Mouse (Mus musculus) thymus, adult 2 months (tissue): ENCODE measurements around the gene Ntn1. TPM values are rescaled to one million over a fixed set of nuclear protein-coding genes. Genes with fewer than 3 reads are reported as not detected.

Experiments
- DNase-seq: peaks from one replicate; pipeline ENCODE4 v3.0.0; 2021
- H3K27ac ChIP-seq: fragments of 200-500 bp; 2 replicates; pipeline ENCODE4 v1.5.1; 2012; ENCODE audit warnings: low read length, control low read depth; ENCODE audit not compliant: control insufficient read depth, insufficient read depth
- H3K27me3 ChIP-seq: fragments of 200-500 bp; 2 replicates; pipeline ENCODE4 v1.6.1; 2012; ENCODE audit warnings: mild to moderate bottlenecking, low read length, moderate library complexity, mixed read lengths; ENCODE audit not compliant: control insufficient read depth, insufficient read depth
- H3K36me3 ChIP-seq: fragments of 200-500 bp; 2 replicates; pipeline ENCODE4 v1.6.1; 2012; ENCODE audit warnings: mild to moderate bottlenecking, low read length, moderate library complexity; ENCODE audit not compliant: control insufficient read depth, insufficient read depth
- H3K4me1 ChIP-seq: fragments of 200-500 bp; replicated peaks from 2 replicates; pipeline ENCODE4 v1.6.1; 2012; ENCODE audit warnings: low read length; ENCODE audit not compliant: control insufficient read depth, insufficient read depth
- H3K4me3 ChIP-seq: fragments of 200-500 bp; 2 replicates; pipeline ENCODE4 v1.5.1; 2012; ENCODE audit warnings: mild to moderate bottlenecking, low read length, control low read depth, moderate library complexity; ENCODE audit not compliant: control insufficient read depth, insufficient read depth
- CTCF ChIP-seq: fragments of 200-500 bp; IDR thresholded peaks from 2 replicates; pipeline ENCODE4 v1.5.1; 2012; ENCODE audit warnings: mild to moderate bottlenecking, control low read depth, low read length, moderate library complexity, borderline replicate concordance; ENCODE audit not compliant: control insufficient read depth, poor library complexity, insufficient read depth; ENCODE audit errors: extremely low read depth
- POLR2A ChIP-seq: fragments of 200-500 bp; IDR thresholded peaks from 2 replicates; pipeline ENCODE4 v1.6.1; 2012; ENCODE audit warnings: mild to moderate bottlenecking, low read length, control low read depth, moderate library complexity; ENCODE audit not compliant: control insufficient read depth, poor library complexity, insufficient read depth; ENCODE audit errors: extremely low read depth
- WGBS: fragments of 180-500 bp; shearing (Covaris S2); methylation state at CpG from one replicate; pipeline ENCODE4 v1.1.7; 2018; 5-methylcytosine and 5-hydroxymethylcytosine counted together
- polyA plus RNA-seq: library from polyadenylated mRNA; depleted of rRNA; stranded (reverse); fragments of >200 nt; gene quantifications from 2 replicates; pipeline ENCODE4 v1.2.3, GENCODE M21; 2012

Gene Ntn1
- polyA plus RNA-seq, 1 experiment: 16.6 TPM

GRCm38 (mm10) chr11:68211924-68212578 is 188.6 kb downstream of the Ntn1 start:
- H3K36me3 ChIP-seq: no peaks in the 10 kb centered on the region
- peaks cover 88% of the 10 kb centered on the region for H3K4me1 ChIP-seq
- no peaks in the 10 kb centered on the region for H3K27me3 ChIP-seq
- WGBS: 80% methylated on average over 8 of the region's 8 CpGs
- H3K4me3 ChIP-seq: no peak overlapping the region
- peak; percentile 81 for DNase-seq
- peak overlapping the region; percentile 23; the same call in 1 of the 2 replicates for H3K27ac ChIP-seq
- no peak for TF ChIP-seq POLR2A
- TF ChIP-seq CTCF: no peak

DNA sequence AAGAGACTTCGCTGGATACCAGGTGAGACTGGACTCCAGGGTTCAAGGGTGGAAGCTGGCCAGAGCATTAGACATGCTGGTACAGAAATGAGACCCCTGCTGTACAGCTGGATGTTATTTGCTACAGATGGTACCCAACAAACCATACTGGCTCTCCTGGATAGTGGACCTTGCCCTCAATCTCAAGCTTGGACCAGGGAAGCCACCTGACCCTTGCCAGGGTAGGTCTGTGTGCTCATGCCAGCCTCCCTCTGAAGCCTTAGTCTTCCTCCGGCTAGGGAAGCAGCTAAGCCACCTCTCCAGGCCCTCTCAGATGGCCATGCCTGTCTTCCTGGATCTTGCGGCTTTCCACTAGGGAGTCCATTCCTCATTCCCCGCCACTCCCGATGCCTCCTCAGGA is 189.9 kb downstream of the Ntn1 start:
- Histone ChIP-seq H3K4me3 (no peak overlapping the region), H3K27me3 (no peaks in the 10 kb centered on the region), H3K4me1 (peaks cover 85% of the 10 kb centered on the region), H3K36me3 (no peaks in the 10 kb centered on the region), H3K27ac (no peak overlapping the region)
- no peak for DNase-seq
- 94% methylated on average over 5 of the region's 5 CpGs for WGBS
- TF ChIP-seq CTCF: no peak
- TF ChIP-seq POLR2A: no peak

GRCm38 (mm10) chr11:68209506-68209905 is 191.1 kb downstream of the Ntn1 start:
- Histone ChIP-seq H3K36me3 (no peaks in the 10 kb centered on the region), H3K27me3 (no peaks in the 10 kb centered on the region), H3K4me1 (peaks cover 86% of the 10 kb centered on the region), H3K4me3 (no peak overlapping the region), H3K27ac (peak overlapping the region; percentile 45; the same call in 1 of the 2 replicates)
- 53% methylated on average over 4 of the region's 4 CpGs for WGBS
- TF ChIP-seq POLR2A (no peak), CTCF (no peak)
- no peak for DNase-seq

DNA sequence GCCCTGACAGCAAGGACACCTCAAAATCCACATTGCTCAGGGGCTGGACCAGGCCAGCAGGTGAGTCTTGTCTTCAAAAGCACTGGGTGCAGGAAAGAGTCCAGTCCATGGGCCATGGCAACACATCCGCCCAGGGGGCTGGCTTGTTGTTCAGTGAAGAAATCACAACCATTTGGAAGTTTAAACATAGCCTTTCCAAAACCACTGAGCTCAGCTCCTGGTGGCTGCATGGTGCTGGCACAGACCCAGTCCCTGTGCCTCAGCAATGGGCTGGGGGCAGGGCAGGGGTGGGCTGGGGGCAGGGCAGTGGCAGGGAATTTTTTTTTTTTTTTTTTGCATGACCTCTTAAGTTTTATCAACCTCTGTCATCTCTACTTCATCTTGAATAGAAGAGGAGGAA is 192.0 kb downstream of the Ntn1 start:
- H3K27ac ChIP-seq: peak overlapping the region; percentile 55
- peaks cover 86% of the 10 kb centered on the region for H3K4me1 ChIP-seq

GRCm38 (mm10) chr11:68208023-68208422 is 192.6 kb downstream of the Ntn1 start:
- peaks cover 85% of the 10 kb centered on the region for H3K4me1 ChIP-seq
- no peak overlapping the region for H3K4me3 ChIP-seq
- H3K27ac ChIP-seq: peak overlapping the region; percentile 55
- no peaks in the 10 kb centered on the region for H3K27me3 ChIP-seq
- DNase-seq: no peak
- 57% methylated on average over 2 of the region's 2 CpGs for WGBS
- no peak for TF ChIP-seq POLR2A
- TF ChIP-seq CTCF: no peak
- no peaks in the 10 kb centered on the region for H3K36me3 ChIP-seq

More for the DNA sequence above, 192.0 kb downstream of the Ntn1 start:
- DNase-seq: no peak
- no peaks in the 10 kb centered on the region for H3K36me3 ChIP-seq
- no peaks in the 10 kb centered on the region for H3K27me3 ChIP-seq
- no peak overlapping the region for H3K4me3 ChIP-seq
- TF ChIP-seq POLR2A: no peak
- TF ChIP-seq CTCF: no peak
- 82% methylated on average over 1 of the region's 1 CpGs for WGBS

DNA sequence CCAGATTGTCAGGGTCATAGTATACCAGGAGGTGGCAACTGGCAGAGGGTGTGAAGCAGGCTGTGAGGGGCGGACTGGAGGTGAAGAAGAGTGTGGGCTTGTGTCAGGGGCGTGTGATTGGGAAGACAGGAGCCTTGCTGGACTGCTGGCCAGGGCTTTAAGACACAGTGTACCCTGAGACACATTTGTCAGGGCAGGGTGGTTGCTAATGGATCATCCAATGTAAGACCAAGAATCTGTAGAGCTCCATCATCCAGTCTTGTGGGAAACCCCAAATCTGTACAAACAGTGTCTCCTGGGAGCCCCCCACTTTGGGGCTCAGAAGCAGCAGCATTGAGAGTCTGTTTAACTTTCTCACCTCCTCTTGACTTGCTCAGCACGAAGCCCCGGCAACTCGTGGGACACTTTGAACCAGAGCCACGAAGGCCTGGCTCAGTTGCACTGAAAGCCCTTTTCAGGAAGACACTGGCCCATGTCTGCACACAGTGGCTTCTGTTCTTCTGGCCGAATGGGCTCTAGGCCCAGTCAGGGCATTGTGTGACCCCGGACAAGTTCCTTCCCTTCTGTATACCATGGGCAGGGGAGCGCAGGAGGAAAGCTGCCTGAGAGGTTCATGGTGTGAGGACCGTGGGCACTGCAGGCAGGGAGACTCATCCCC is 194.9 kb downstream of the Ntn1 start:
- H3K36me3 ChIP-seq: no peaks in the 10 kb centered on the region
- 93% methylated on average over 10 of the region's 10 CpGs for WGBS
- no peak overlapping the region for H3K4me3 ChIP-seq
- no peak for DNase-seq
- H3K27ac ChIP-seq: peak overlapping the region; percentile 27
- no peaks in the 10 kb centered on the region for H3K27me3 ChIP-seq
- TF ChIP-seq CTCF (no peak), POLR2A (no peak)
- peaks cover 83% of the 10 kb centered on the region for H3K4me1 ChIP-seq

GRCm38 (mm10) chr11:68204407-68204806 is 196.2 kb downstream of the Ntn1 start:
- no peak for DNase-seq

More at GRCm38 (mm10) chr11:68204407-68204806, 196.2 kb downstream of the Ntn1 start:
- H3K4me1 ChIP-seq: peaks cover 82% of the 10 kb centered on the region
- no peaks in the 10 kb centered on the region for H3K27me3 ChIP-seq
- peak overlapping the region; percentile 65 for H3K27ac ChIP-seq
- 54% methylated on average over 5 of the region's 5 CpGs for WGBS
- no peak overlapping the region for H3K4me3 ChIP-seq
- H3K36me3 ChIP-seq: no peaks in the 10 kb centered on the region
- TF ChIP-seq CTCF (no peak), POLR2A (no peak)
